Mouse (Mus musculus) liver, adult 2 months (tissue): ENCODE measurements around the gene Bcl2l14. TPM values are rescaled to one million over a fixed set of nuclear protein-coding genes. Genes with fewer than 3 reads are reported as not detected.
A peak's percentile ranks its signal among the peaks of the same experiment; 100 is the strongest.

ENCODE experiments used
- DNase-seq: peaks from one replicate; pipeline ENCODE4 v3.0.0-alpha.2; 2011; ENCODE audit warnings: low read depth, low spot score; ENCODE audit errors: extremely low read depth
- H3K27ac ChIP-seq: fragments of 200-500 bp; replicated peaks from 2 replicates; pipeline ENCODE4 v1.5.1; 2012; ENCODE audit warnings: low read depth, mild to moderate bottlenecking, control low read depth, inconsistent platforms, low read length; ENCODE audit not compliant: insufficient read depth
- H3K27me3 ChIP-seq: fragments of 200-500 bp; 2 replicates; pipeline ENCODE4 v1.6.1; 2012; ENCODE audit warnings: mild to moderate bottlenecking, moderate library complexity, low read length, inconsistent platforms; ENCODE audit not compliant: control insufficient read depth, insufficient read depth
- H3K36me3 ChIP-seq: fragments of 200-500 bp; 2 replicates; pipeline ENCODE4 v1.6.1; 2012; ENCODE audit warnings: low read length, inconsistent platforms; ENCODE audit not compliant: control insufficient read depth, insufficient read depth
- H3K4me1 ChIP-seq: fragments of 200-500 bp; 2 replicates; pipeline ENCODE4 v1.6.1; 2011; ENCODE audit warnings: low read length; ENCODE audit not compliant: control insufficient read depth, insufficient read depth
- H3K4me3 ChIP-seq: fragments of 200-500 bp; 2 replicates; pipeline ENCODE4 v1.5.1; 2011; ENCODE audit warnings: low read depth, mild to moderate bottlenecking, control low read depth, low read length, moderate library complexity; ENCODE audit not compliant: insufficient read depth
- H3K79me2 ChIP-seq: fragments of 200-500 bp; 2 replicates; pipeline ENCODE4 v1.6.1; 2012; ENCODE audit warnings: inconsistent platforms, mild to moderate bottlenecking, low read length, moderate library complexity; ENCODE audit not compliant: control insufficient read depth, insufficient read depth
- H3K9ac ChIP-seq: fragments of 200-500 bp; 2 replicates; pipeline ENCODE4 v1.6.1; 2012; ENCODE audit warnings: low read depth, mild to moderate bottlenecking, control low read depth, inconsistent platforms, low read length
- CTCF ChIP-seq: fragments of 200-500 bp; IDR thresholded peaks from 2 replicates; pipeline ENCODE4 v1.5.1; 2011; ENCODE audit warnings: low read depth, low read length, control low read depth
- POLR2A ChIP-seq: fragments of 200-500 bp; IDR thresholded peaks from 2 replicates; pipeline ENCODE4 v1.6.1; 2011; ENCODE audit warnings: low read length, control low read depth; ENCODE audit not compliant: insufficient read depth; ENCODE audit errors: extremely low read depth
- WGBS: fragments of 180-500 bp; shearing (Covaris S2); methylation state at CpG from one replicate; pipeline ENCODE4 v1.1.7; 2018; 5-methylcytosine and 5-hydroxymethylcytosine counted together
- polyA plus RNA-seq: library from polyadenylated mRNA; depleted of rRNA; stranded (reverse); fragments of >200 nt; gene quantifications from 2 replicates; pipeline ENCODE4 v1.2.3, GENCODE M21; 2012
- total RNA-seq: library from RNA; depleted of rRNA; stranded (reverse); fragments of >200 nt; gene quantifications from 2 replicates; pipeline ENCODE4 v1.2.3, GENCODE M21; 2014

Bcl2l14 gene
- total and polyA plus RNA-seq, 2 experiments, result 0.37 TPM; not detected in 1

- TF ChIP-seq POLR2A (no peak), CTCF (peak; percentile 71)
- peak; percentile 62 for DNase-seq
- Histone ChIP-seq H3K4me1 (no peaks in the 10 kb centered on the region), H3K79me2 (no peaks in the 10 kb centered on the region), H3K27ac (no peak overlapping the region), H3K36me3 (no peaks in the 10 kb centered on the region), H3K9ac (no peak overlapping the region), H3K27me3 (no peaks in the 10 kb centered on the region), H3K4me3 (no peak overlapping the region; the same call in 1 of the 2 replicates)
- WGBS, result 28% methylated on average over 11 of the region's 11 CpGs
These were observed 29.1 kb downstream of the Bcl2l14 start for GRCm38 (mm10) chr6:134425216-134425717.

- no peak for TF ChIP-seq CTCF
- no peak for TF ChIP-seq POLR2A
These were observed 31.0 kb downstream of the Bcl2l14 start for GRCm38 (mm10) chr6:134427165-134427564.

GRCm38 (mm10) chr6:134428455-134428854 lies 32.3 kb downstream of the Bcl2l14 start:
- WGBS, result 97% methylated on average over 5 of the region's 5 CpGs
- no peak for DNase-seq
- H3K36me3 ChIP-seq, result no peaks in the 10 kb centered on the region

More at GRCm38 (mm10) chr6:134427165-134427564, 31.0 kb downstream of the Bcl2l14 start:
- H3K4me3 ChIP-seq, result no peak overlapping the region
- H3K36me3 ChIP-seq, result no peaks in the 10 kb centered on the region
- H3K27me3 ChIP-seq, result no peaks in the 10 kb centered on the region
- no peaks in the 10 kb centered on the region for H3K79me2 ChIP-seq
- WGBS, result 95% methylated on average over 3 of the region's 3 CpGs
- no peak overlapping the region for H3K27ac ChIP-seq
- H3K9ac ChIP-seq, result no peak overlapping the region
- peaks cover 6% of the 10 kb centered on the region for H3K4me1 ChIP-seq
- no peak for DNase-seq

GRCm38 (mm10) chr6:134430161-134430799 lies 34.2 kb downstream of the Bcl2l14 start:
- Histone ChIP-seq H3K36me3 (no peaks in the 10 kb centered on the region), H3K79me2 (no peaks in the 10 kb centered on the region), H3K4me1 (peaks cover 6% of the 10 kb centered on the region), H3K27ac (no peak overlapping the region), H3K9ac (no peak overlapping the region), H3K27me3 (no peaks in the 10 kb centered on the region), H3K4me3 (no peak overlapping the region)
- 88% methylated on average over 9 of the region's 9 CpGs for WGBS
- no peak for DNase-seq
- TF ChIP-seq POLR2A, result no peak
- TF ChIP-seq CTCF, result no peak

More at GRCm38 (mm10) chr6:134428455-134428854, 32.3 kb downstream of the Bcl2l14 start:
- H3K27me3 ChIP-seq, result no peaks in the 10 kb centered on the region
- peaks cover 6% of the 10 kb centered on the region for H3K4me1 ChIP-seq
- no peak overlapping the region for H3K9ac ChIP-seq
- TF ChIP-seq POLR2A (no peak), CTCF (no peak)
- H3K27ac ChIP-seq, result no peak overlapping the region
- H3K79me2 ChIP-seq, result no peaks in the 10 kb centered on the region
- no peak overlapping the region for H3K4me3 ChIP-seq

- Histone ChIP-seq H3K36me3 (no peaks in the 10 kb centered on the region), H3K79me2 (no peaks in the 10 kb centered on the region), H3K27ac (no peak overlapping the region), H3K4me1 (peaks cover 6% of the 10 kb centered on the region), H3K9ac (no peak overlapping the region), H3K4me3 (no peak overlapping the region), H3K27me3 (no peaks in the 10 kb centered on the region)
- whole genome bisulfite sequencing, result 24% methylated on average over 4 of the region's 4 CpGs
- TF ChIP-seq POLR2A (no peak), CTCF (no peak)
- DNase-seq, result peak; percentile 78
These were observed 35.5 kb downstream of the Bcl2l14 start for GRCm38 (mm10) chr6:134431583-134431982.

GRCm38 (mm10) chr6:134433281-134433680 lies 37.2 kb downstream of the Bcl2l14 start:
- Histone ChIP-seq H3K27ac (no peak overlapping the region), H3K9ac (no peak overlapping the region), H3K79me2 (no peaks in the 10 kb centered on the region), H3K4me1 (peaks cover 6% of the 10 kb centered on the region), H3K36me3 (no peaks in the 10 kb centered on the region), H3K27me3 (no peaks in the 10 kb centered on the region), H3K4me3 (no peak overlapping the region)
- WGBS, result 94% methylated on average over 3 of the region's 3 CpGs
- DNase-seq, result no peak
- TF ChIP-seq CTCF, result no peak
- no peak for TF ChIP-seq POLR2A
